Mouse (Mus musculus): ENCODE data around the gene Ndufb7.

DNA sequence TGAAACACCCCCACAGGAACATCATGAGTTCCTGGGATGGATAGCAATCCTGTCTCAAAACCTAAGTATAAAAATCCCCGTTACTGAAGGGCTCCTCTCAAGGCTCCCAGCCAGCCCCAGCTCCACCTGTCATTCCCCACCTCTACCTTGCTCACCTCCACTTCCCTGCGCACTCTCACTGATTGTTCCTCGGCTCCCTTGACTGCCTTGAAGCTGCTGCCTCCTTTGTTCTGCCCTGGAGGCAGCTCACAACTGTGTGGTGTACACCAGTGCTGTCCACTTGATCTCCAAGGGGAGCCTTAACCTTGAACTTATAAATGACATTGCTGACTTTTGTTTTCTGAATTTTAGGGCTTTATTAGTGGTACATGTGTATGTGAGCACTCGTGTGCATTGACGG, 1.7 kb downstream of the Ndufb7 start:
- no peak for TF ChIP-seq CTCF (IDR thresholded peaks at IDR 0.05; ENCODE audit: low read depth, low read length)
- no peak for TF ChIP-seq POLR2A (IDR thresholded peaks at IDR 0.05; ENCODE audit: insufficient read depth, low read length)

All from ES-Bruce4 (cell line).